Mouse (Mus musculus): Measurements from ENCODE around the gene Slc25a25.

- TF ChIP-seq CTCF (IDR thresholded peaks at IDR 0.05; ENCODE audit: low read depth) = no peak
- no peak for TF ChIP-seq EP300 (optimal IDR thresholded peaks at IDR 0.05)
Measured at GRCm38 (mm10) chr2:32420066-32420608, 31.1 kb downstream of the Slc25a25 start.
